Mouse (Mus musculus) lung, adult 18-20 months (tissue): ENCODE data around the gene P4hb.
"Not testable (repeated sequence)": the region's sequence is repeated elsewhere in the genome, so short reads cannot be mapped to it uniquely, and the experiment has no call there.

Experiments
- DNase-seq, 2 experiments: peaks; one replicate each; pipeline ENCODE4 v3.0.0; 2022; ENCODE audit warnings: mixed read lengths in 2 of 2

Gene P4hb

GRCm38 (mm10) chr11:120597240-120598235, 24.5 kb upstream of the P4hb start:
- DNase-seq: no peak

- DNase-seq: no peak
Measured at GRCm38 (mm10) chr11:120588531-120588930, 15.5 kb upstream of the P4hb start.

- no peak for DNase-seq
Measured at GRCm38 (mm10) chr11:120583937-120584336, 10.9 kb upstream of the P4hb start.

GRCm38 (mm10) chr11:120582982-120583293, 9.9 kb upstream of the P4hb start:
- DNase-seq: not testable (repeated sequence)

GRCm38 (mm10) chr11:120582268-120582981, 9.4 kb upstream of the P4hb start:
- DNase-seq: peak in 1 of 2 experiments; percentile 57

GRCm38 (mm10) chr11:120581490-120582267, 8.6 kb upstream of the P4hb start, which contains the start of gene Arhgdia:
Gene Arhgdia (minus strand): TSS chr11:120581624.
- DNase-seq: peak; percentile 86 to 89

GRCm38 (mm10) chr11:120580871-120581331, 7.8 kb upstream of the P4hb start:
- DNase-seq: peak; percentile 50 to 54

- DNase-seq: peak; percentile 43 to 51
Measured at GRCm38 (mm10) chr11:120580190-120580589, 7.1 kb upstream of the P4hb start.

- peak; percentile 67 to 78 for DNase-seq
Measured at GRCm38 (mm10) chr11:120579316-120580107, 6.5 kb upstream of the P4hb start.

GRCm38 (mm10) chr11:120578694-120579243, 5.7 kb upstream of the P4hb start:
- peak in 1 of 2 experiments; percentile 18 for DNase-seq

GRCm38 (mm10) chr11:120578024-120578693, 5.1 kb upstream of the P4hb start:
- DNase-seq: no peak

GRCm38 (mm10) chr11:120577211-120578023, 4.4 kb upstream of the P4hb start:
- no peak for DNase-seq

GRCm38 (mm10) chr11:120576365-120576981, 3.4 kb upstream of the P4hb start:
- DNase-seq: no peak

- no peak for DNase-seq
Measured at GRCm38 (mm10) chr11:120575940-120576339, 2.9 kb upstream of the P4hb start.

- no peak for DNase-seq
Measured at GRCm38 (mm10) chr11:120575046-120575445, 2.0 kb upstream of the P4hb start.

- DNase-seq: no peak
Measured at GRCm38 (mm10) chr11:120574278-120574600, 1.2 kb upstream of the P4hb start.

- DNase-seq: no peak
Measured at GRCm38 (mm10) chr11:120573585-120574277, 678 bp upstream of the P4hb start.

GRCm38 (mm10) chr11:120572417-120572751, 669 bp downstream of the P4hb start:
- DNase-seq: peak in 1 of 2 experiments; percentile 34

- DNase-seq: no peak
Measured at GRCm38 (mm10) chr11:120571754-120572416, 1.2 kb downstream of the P4hb start.
